Mouse (Mus musculus) adrenal gland, postnatal 0 days (tissue): ENCODE measurements around the gene Ccdc54. TPM values are rescaled to one million over a fixed set of nuclear protein-coding genes. Genes with fewer than 3 reads are reported as not detected.

ENCODE experiments used
- polyA plus RNA-seq: library from polyadenylated mRNA; unstranded; fragments of >200 nt; fragmentation: Nextera tagmentation; extraction: Ambion mirVana; gene quantifications from 2 replicates; pipeline ENCODE4 v1.2.1, GENCODE M21; 2015

Gene Ccdc54
- not detected in 2 replicates for polyA plus RNA-seq

GRCm38 (mm10) chr16:50591054-50591453 lies at the start of gene Ccdc54:
Gene Ccdc54, minus strand, starts transcription at chr16:50591154.

Other genes starting within 250 kb of the Ccdc54 start
- gene Bbx, start 158.8 kb downstream of the Ccdc54 start, polyA plus RNA-seq = 35.8 and 44.4 TPM in 2 replicates